Mouse (Mus musculus) forebrain, embryonic 11.5 days (tissue): ENCODE data around the gene Gm29797. TPM values are rescaled to one million over a fixed set of nuclear protein-coding genes. Genes with fewer than 3 reads are reported as not detected.

ENCODE experiments used
- ATAC-seq: fragments of 200-750 bp; cut with Nextera tagmentation; replicated peaks from 2 replicates; pipeline ENCODE4 v1.8.0; 2017; ENCODE audit warnings: moderate TSS enrichment; ENCODE audit not compliant: low FRiP score
- DNase-seq: peaks from one replicate; pipeline ENCODE4 v3.0.0-alpha.2; 2017; ENCODE audit warnings: low spot score
- H3K27ac ChIP-seq: fragments of 300-500 bp; sonication (generic); 2 replicates; pipeline ENCODE4 v1.5.1; 2014; ENCODE audit warnings: low read depth, low read length
- H3K27me3 ChIP-seq: fragments of 300-500 bp; sonication (generic); 2 replicates; pipeline ENCODE4 v1.6.1; 2014; ENCODE audit warnings: mild to moderate bottlenecking, low read length, mixed read lengths; ENCODE audit not compliant: control insufficient read depth, insufficient read depth
- H3K36me3 ChIP-seq: fragments of 300-500 bp; sonication (generic); 2 replicates; pipeline ENCODE4 v1.6.1; 2014; ENCODE audit warnings: mild to moderate bottlenecking, low read length, moderate library complexity, mixed read lengths; ENCODE audit not compliant: control insufficient read depth, insufficient read depth
- H3K4me1 ChIP-seq: fragments of 300-500 bp; sonication (generic); replicated peaks from 2 replicates; pipeline ENCODE4 v1.6.1; 2014; ENCODE audit warnings: low read length, mixed read lengths; ENCODE audit not compliant: control insufficient read depth, insufficient read depth
- H3K4me2 ChIP-seq: fragments of 300-500 bp; sonication (generic); 2 replicates; pipeline ENCODE4 v1.6.1; 2014; ENCODE audit warnings: low read depth, mild to moderate bottlenecking, low read length, moderate library complexity, mixed read lengths; ENCODE audit not compliant: severe bottlenecking
- H3K4me3 ChIP-seq: fragments of 300-500 bp; sonication (generic); 2 replicates; pipeline ENCODE4 v1.5.1; 2014; ENCODE audit warnings: low read depth, low read length
- H3K9ac ChIP-seq: fragments of 300-500 bp; sonication (generic); 2 replicates; pipeline ENCODE4 v1.6.1; 2014; ENCODE audit warnings: low read length
- H3K9me3 ChIP-seq: fragments of 300-500 bp; sonication (generic); 2 replicates; pipeline ENCODE4 v1.6.1; 2016; ENCODE audit warnings: low read length, mixed read lengths; ENCODE audit not compliant: control insufficient read depth
- WGBS: fragments of 180-500 bp; shearing (Covaris S2); extraction: QIAGEN DNeasy Blood & Tissue Kit; methylation state at CpG from one replicate; pipeline ENCODE4 v1.1.7; 2014; 5-methylcytosine and 5-hydroxymethylcytosine counted together
- polyA plus RNA-seq: library from polyadenylated mRNA; unstranded; fragments of >200 nt; fragmentation: Nextera tagmentation; extraction: Ambion mirVana; gene quantifications from 2 replicates; pipeline ENCODE4 v1.2.1, GENCODE M21; 2014

Gm29797 gene
- polyA plus RNA-seq, 1 experiment from 2014 or later, result not detected

GRCm38 (mm10) chr2:181662620-181663297, 5.9 kb downstream of the Gm29797 start:
- WGBS, result 90% methylated on average over 3 of the region's 3 CpGs
- ATAC-seq, result no peak
- no peak overlapping the region for H3K9ac ChIP-seq
- H3K36me3 ChIP-seq, result no peaks in the 10 kb centered on the region
- DNase-seq, result no peak
- no peaks in the 10 kb centered on the region for H3K9me3 ChIP-seq
- no peaks in the 10 kb centered on the region for H3K27me3 ChIP-seq
- H3K4me1 ChIP-seq, result no peaks in the 10 kb centered on the region
- H3K4me2 ChIP-seq, result no peak overlapping the region
- H3K27ac ChIP-seq, result no peak overlapping the region
- no peak overlapping the region for H3K4me3 ChIP-seq

GRCm38 (mm10) chr2:181663298-181663630, 6.4 kb downstream of the Gm29797 start:
- WGBS, result 27% methylated on average over 4 of the region's 4 CpGs
- Histone ChIP-seq H3K27me3 (no peaks in the 10 kb centered on the region; the same call in 1 of the 2 replicates), H3K4me1 (no peaks in the 10 kb centered on the region), H3K4me2 (no peak overlapping the region), H3K4me3 (no peak overlapping the region), H3K36me3 (no peaks in the 10 kb centered on the region), H3K9ac (no peak overlapping the region), H3K27ac (no peak overlapping the region), H3K9me3 (no peaks in the 10 kb centered on the region)
- ATAC-seq (no peak), DNase-seq (no peak)

GRCm38 (mm10) chr2:181670285-181670912, 13.6 kb downstream of the Gm29797 start:
- Histone ChIP-seq H3K27me3 (peaks cover 44% of the 10 kb centered on the region), H3K4me1 (peaks cover 13% of the 10 kb centered on the region; the same call in 1 of the 2 replicates), H3K4me3 (peak overlapping the region; percentile 22), H3K27ac (no peak overlapping the region), H3K4me2 (peak overlapping the region; percentile 42), H3K36me3 (no peaks in the 10 kb centered on the region), H3K9ac (no peak overlapping the region), H3K9me3 (no peaks in the 10 kb centered on the region)
- ATAC-seq, result no peak
- WGBS, result 3% methylated on average over 47 of the region's 56 CpGs
- DNase-seq, result no peak

GRCm38 (mm10) chr2:181670913-181671311, 14.1 kb downstream of the Gm29797 start:
- Histone ChIP-seq H3K36me3 (no peaks in the 10 kb centered on the region), H3K27me3 (peaks cover 44% of the 10 kb centered on the region), H3K27ac (no peak overlapping the region), H3K4me2 (peak overlapping the region; percentile 42), H3K4me1 (peaks cover 13% of the 10 kb centered on the region; the same call in 1 of the 2 replicates), H3K4me3 (peak overlapping the region; percentile 22), H3K9ac (no peak overlapping the region), H3K9me3 (no peaks in the 10 kb centered on the region)
- WGBS, result under 1% methylated on average over 41 of the region's 41 CpGs
- DNase-seq (no peak), ATAC-seq (no peak)

- H3K4me3 ChIP-seq, result peak within 1 kb of the TSS; percentile 22
- ATAC-seq (peak; percentile 14; the same call in 1 of the 2 replicates), DNase-seq (no peak)
- peak within 1 kb of the TSS; percentile 42 for H3K4me2 ChIP-seq
- peaks cover 13% of the 10 kb centered on the region; the same call in 1 of the 2 replicates for H3K4me1 ChIP-seq
- H3K27ac ChIP-seq, result no peak within 1 kb of the TSS
- no peaks in the 10 kb centered on the region for H3K9me3 ChIP-seq
- WGBS, result 2% methylated on average over 35 of the region's 43 CpGs
- no peak within 1 kb of the TSS for H3K9ac ChIP-seq
- peaks cover 44% of the 10 kb centered on the region for H3K27me3 ChIP-seq
- no peaks in the 10 kb centered on the region for H3K36me3 ChIP-seq
Observed at GRCm38 (mm10) chr2:181671326-181671725, 14.5 kb downstream of the Gm29797 start, which contains the start of gene Sox18. Gene Sox18 (minus strand): TSS chr2:181671640.

GRCm38 (mm10) chr2:181671984-181672383, 15.2 kb downstream of the Gm29797 start:
- H3K27me3 ChIP-seq, result peaks cover 44% of the 10 kb centered on the region
- no peak overlapping the region for H3K9ac ChIP-seq
- no peak overlapping the region for H3K4me2 ChIP-seq
- no peak overlapping the region for H3K27ac ChIP-seq
- ATAC-seq (no peak), DNase-seq (no peak)
- 25% methylated on average over 7 of the region's 7 CpGs for WGBS
- no peaks in the 10 kb centered on the region for H3K36me3 ChIP-seq
- H3K4me1 ChIP-seq, result peaks cover 13% of the 10 kb centered on the region; the same call in 1 of the 2 replicates
- H3K9me3 ChIP-seq, result no peaks in the 10 kb centered on the region
- H3K4me3 ChIP-seq, result no peak overlapping the region

GRCm38 (mm10) chr2:181673501-181673900, 16.7 kb downstream of the Gm29797 start:
- DNase-seq (no peak), ATAC-seq (no peak)
- Histone ChIP-seq H3K36me3 (no peaks in the 10 kb centered on the region), H3K4me3 (no peak overlapping the region), H3K9ac (no peak overlapping the region), H3K9me3 (no peaks in the 10 kb centered on the region), H3K27me3 (peaks cover 42% of the 10 kb centered on the region), H3K4me2 (no peak overlapping the region), H3K27ac (no peak overlapping the region), H3K4me1 (peaks cover 13% of the 10 kb centered on the region; the same call in 1 of the 2 replicates)
- WGBS, result 56% methylated on average over 1 of the region's 1 CpGs

GRCm38 (mm10) chr2:181674934-181675333, 18.1 kb downstream of the Gm29797 start:
- WGBS, result 71% methylated on average over 4 of the region's 4 CpGs
- H3K27me3 ChIP-seq, result peaks cover 32% of the 10 kb centered on the region
- H3K4me2 ChIP-seq, result no peak overlapping the region
- no peak overlapping the region for H3K4me3 ChIP-seq
- no peaks in the 10 kb centered on the region for H3K9me3 ChIP-seq
- ATAC-seq (no peak), DNase-seq (no peak)
- H3K9ac ChIP-seq, result no peak overlapping the region
- no peaks in the 10 kb centered on the region for H3K36me3 ChIP-seq
- H3K27ac ChIP-seq, result no peak overlapping the region
- H3K4me1 ChIP-seq, result peaks cover 18% of the 10 kb centered on the region; the same call in 1 of the 2 replicates
